8 mouse cellular contexts compared by ENCODE assay signal in genomic region chr3:121489462-121490118, GRCm38 (mm10). TPM values are rescaled to one million over a fixed set of nuclear protein-coding genes. Genes with fewer than 3 reads are reported as not detected.
DNase-seq lines count a peak whose midpoint lies in the region; ATAC-seq and TF ChIP-seq lines count a peak whose summit lies in the region.

No protein-coding gene starts in this region.

- no peak overlapping the region for H3K27ac ChIP-seq in CH12.LX (ENCODE audit: insufficient read depth, low read depth)
- H3K27ac ChIP-seq in hindbrain, embryonic 14.5 days = peak overlapping the region; percentile 54
- H3K27ac ChIP-seq in limb, embryonic 11.5 days (replicated peaks; ENCODE audit: low read depth, low read length) = peak overlapping the region; percentile 21; the same call in 1 of the 2 replicates

- H3K9ac ChIP-seq in CH12.LX (ENCODE audit: insufficient read depth, low read depth) = no peak overlapping the region
- no peak overlapping the region for H3K9ac ChIP-seq in hindbrain, embryonic 14.5 days
- no peak overlapping the region; the same call in 1 of the 2 replicates for H3K9ac ChIP-seq in limb, embryonic 11.5 days (ENCODE audit: low read length)

- no peak for TF ChIP-seq EP300 in CH12.LX (IDR thresholded peaks at IDR 0.05; ENCODE audit: low read length)

- H3K4me1 ChIP-seq in CH12.LX (ENCODE audit: control insufficient read depth in 1 of 2, insufficient read depth in 2 of 2) = peaks cover 4 to 18% of the 10 kb centered on the region in 2 experiments
- peaks cover 16% of the 10 kb centered on the region for H3K4me1 ChIP-seq in hindbrain, embryonic 14.5 days (replicated peaks; ENCODE audit: control insufficient read depth, insufficient read depth, low read length)
- H3K4me1 ChIP-seq in limb, embryonic 11.5 days (ENCODE audit: control insufficient read depth, insufficient read depth, low read length) = 0 out of 2 replicates have a peak, but pooled peaks cover 3% of the 10 kb centered on the region

- 41% methylated on average over 12 of the region's 12 CpGs for WGBS in hindbrain, embryonic 14.5 days
- 71% methylated on average over 12 of the region's 12 CpGs for WGBS in limb, embryonic 11.5 days

- in situ Hi-C loops in CH12.LX (cut with MboI; ENCODE audit: low pct_ligation_motif_present, low pct_unique_long_range_greater_than_20kb, low sequenced_read_pairs) = loop anchor here (5.0 kb wide), 2 partner anchors 47 to 322 kb away; no protein-coding TSS in a partner anchor

- peaks cover 3% of the 10 kb centered on the region for H3K27me3 ChIP-seq in CH12.LX (replicated peaks)
- H3K27me3 ChIP-seq in hindbrain, embryonic 14.5 days (ENCODE audit: control insufficient read depth, insufficient read depth, low read length) = no peaks in the 10 kb centered on the region
- no peaks in the 10 kb centered on the region for H3K27me3 ChIP-seq in limb, embryonic 11.5 days (ENCODE audit: control insufficient read depth, insufficient read depth, low read length)

- 0 out of 2 replicates have a peak, but pooled peaks have one; percentile 44 for ATAC-seq in hindbrain, embryonic 14.5 days (ENCODE audit: low FRiP score)
- no peak for ATAC-seq in limb, embryonic 11.5 days (ENCODE audit: insufficient number of reproducible peaks, low FRiP score, low TSS enrichment, low read depth)

- H3K4me2 ChIP-seq in CH12.LX (ENCODE audit: insufficient read depth, low read depth, poor library complexity, severe bottlenecking) = 0 out of 2 replicates have a peak overlapping the region, but pooled peaks have one; percentile 13
- no peak overlapping the region for H3K4me2 ChIP-seq in hindbrain, embryonic 14.5 days (replicated peaks)
- H3K4me2 ChIP-seq in limb, embryonic 11.5 days (ENCODE audit: low read depth, severe bottlenecking) = no peak overlapping the region

- no peaks in the 10 kb centered on the region for H3K9me3 ChIP-seq in CH12.LX (replicated peaks; ENCODE audit: low read length)
- H3K9me3 ChIP-seq in hindbrain, embryonic 14.5 days (ENCODE audit: control insufficient read depth, low read length) = no peaks in the 10 kb centered on the region
- no peaks in the 10 kb centered on the region for H3K9me3 ChIP-seq in limb, embryonic 11.5 days (ENCODE audit: control insufficient read depth, low read length)

- no peak for TF ChIP-seq POLR2A in CH12.LX (IDR thresholded peaks at IDR 0.05; ENCODE audit: low read depth, low read length)

- TF ChIP-seq CTCF in CH12.LX (conservative IDR thresholded peaks at IDR 0.05 in 1 of 2, IDR thresholded peaks at IDR 0.05 in 1 of 2; ENCODE audit: low read depth in 2 of 2, low read length in 2 of 2) = no peak

- dilution Hi-C loops in CH12.LX (cut with MboI; ENCODE audit: extremely low pct_ligation_motif_present, extremely low pct_unique_long_range_greater_than_20kb, low sequenced_read_pairs) = no loop called here

- no peaks in the 10 kb centered on the region for H3K36me3 ChIP-seq in CH12.LX (replicated peaks in 1 of 2; ENCODE audit: control insufficient read depth in 1 of 2, insufficient read depth in 1 of 2, low read length in 1 of 2)
- no peaks in the 10 kb centered on the region for H3K36me3 ChIP-seq in hindbrain, embryonic 14.5 days (replicated peaks; ENCODE audit: control insufficient read depth, insufficient read depth)
- H3K36me3 ChIP-seq in limb, embryonic 11.5 days (ENCODE audit: control insufficient read depth, insufficient read depth, low read length) = no peaks in the 10 kb centered on the region

- no peaks in the 10 kb centered on the region for H3K79me2 ChIP-seq in CH12.LX (replicated peaks; ENCODE audit: control insufficient read depth, extremely low read depth, insufficient read depth, poor library complexity, severe bottlenecking)

- TF ChIP-seq RAD21 in CH12.LX (IDR thresholded peaks at IDR 0.05; ENCODE audit: low read depth, low read length) = no peak

- no peak overlapping the region for H3K4me3 ChIP-seq in CH12.LX (replicated peaks in 1 of 3; ENCODE audit: low read depth in 2 of 3, low read length in 2 of 3, poor library complexity in 1 of 3)
- no peak overlapping the region for H3K4me3 ChIP-seq in hindbrain, embryonic 14.5 days (replicated peaks; ENCODE audit: low read length)
- H3K4me3 ChIP-seq in limb, embryonic 11.5 days (ENCODE audit: low read depth, low read length) = no peak overlapping the region

- DNase-seq in cerebellum, postnatal 10 days = peak; percentile 15 to 31
- no peak for DNase-seq in cerebellum, adult 11 months
- DNase-seq in CH12.LX (ENCODE audit: extremely low read depth) = no peak
- peak; percentile 35 for DNase-seq in hindbrain, embryonic 14.5 days (ENCODE audit: low spot score)
- DNase-seq in limb, embryonic 11.5 days (ENCODE audit: low spot score) = no peak
- no peak for DNase-seq in adrenal gland, adult 2 months
- no peak for DNase-seq in B cell, adult 2 months
- no peak for DNase-seq in urinary bladder, postnatal 25 days (ENCODE audit: low spot score)

TF ChIP-seq in CH12.LX, 34 proteins besides CTCF, POLR2A, EP300 and RAD21:
- TF ChIP-seq CHD2 (IDR thresholded peaks at IDR 0.05; ENCODE audit: low read length) (no peak), E2F4 (IDR thresholded peaks at IDR 0.05; ENCODE audit: insufficient replicate concordance, low read depth, low read length) (no peak), ZC3H11A (IDR thresholded peaks at IDR 0.05; ENCODE audit: low read depth, low read length) (no peak), POLR2AphosphoS2 (IDR thresholded peaks at IDR 0.05; ENCODE audit: low read depth, low read length) (no peak), JUN (IDR thresholded peaks at IDR 0.05; ENCODE audit: insufficient read depth, low read depth, low read length) (no peak), MAX (IDR thresholded peaks at IDR 0.05; ENCODE audit: low read length) (no peak), USF2 (conservative IDR thresholded peaks at IDR 0.05; ENCODE audit: low read depth, low read length) (no peak), ZNF384 (IDR thresholded peaks at IDR 0.05; ENCODE audit: low read depth, low read length) (no peak), KAT2A (IDR thresholded peaks at IDR 0.05; ENCODE audit: insufficient replicate concordance, low read length) (no peak), ELF1 (IDR thresholded peaks at IDR 0.05; ENCODE audit: low read depth, low read length) (no peak), ETS1 (conservative IDR thresholded peaks at IDR 0.05; ENCODE audit: low read depth, low read length) (no peak), JUND (conservative IDR thresholded peaks at IDR 0.05; ENCODE audit: low read depth, low read length) (no peak), MAFK (IDR thresholded peaks at IDR 0.05; ENCODE audit: insufficient replicate concordance, low read length) (no peak), MAZ (IDR thresholded peaks at IDR 0.05; ENCODE audit: low read depth, low read length) (no peak), SIN3A (IDR thresholded peaks at IDR 0.05; ENCODE audit: low read length) (no peak), UBTF (IDR thresholded peaks at IDR 0.05; ENCODE audit: low read depth, low read length) (no peak), NELFE (IDR thresholded peaks at IDR 0.05; ENCODE audit: low read depth, low read length) (no peak), RCOR1 (conservative IDR thresholded peaks at IDR 0.05; ENCODE audit: low read depth, low read length) (no peak), MXI1 (IDR thresholded peaks at IDR 0.05; ENCODE audit: low read depth, low read length) (no peak), HCFC1 (IDR thresholded peaks at IDR 0.05; ENCODE audit: low read depth, low read length) (no peak)

RNA-seq across cellular contexts. Expression of gene Slc44a3, which starts 42.6 kb away (rescaled TPM):
- total RNA-seq in CH12.LX (2012; rRNA removed) (not detected in 2 replicates), CH12.LX (2014; rRNA removed) (not detected in 2 replicates)
- not detected in 2 replicates for polyA plus RNA-seq in CH12.LX (2012; ENCODE audit: insufficient read length, low read depth)
- polyA plus RNA-seq in hindbrain, embryonic 14.5 days (2014; fragmentation: Nextera tagmentation; extraction: Ambion mirVana) = 0.51 and 1.1 TPM in 2 replicates
- polyA plus RNA-seq in limb, embryonic 11.5 days (2014; fragmentation: Nextera tagmentation; extraction: Ambion mirVana) = 0.75 and 1.3 TPM in 2 replicates
- 10 to 100 TPM; 17.4 to 27.9 TPM for total RNA-seq in adrenal gland, adult 2 months (2021)
- 6.1 and 8.9 TPM in 2 replicates for polyA plus RNA-seq in adrenal gland, adult 2 months (2012; rRNA removed)

Comparison
In these comparisons a context has a peak if more than half of its experiments do, and no peak if none do; other contexts are left out.
1. DNase-seq: peak in cerebellum, postnatal 10 days (2 of 2) and hindbrain, embryonic 14.5 days (single experiment); none in cerebellum, adult 11 months (single experiment), CH12.LX (single experiment), limb, embryonic 11.5 days (single experiment), adrenal gland, adult 2 months (single experiment), B cell, adult 2 months (0 of 2) and urinary bladder, postnatal 25 days (single experiment).